Mouse (Mus musculus) ovary, postnatal 36 days (tissue): ENCODE data around the gene Myh7.
"Not testable (repeated sequence)": the region's sequence is repeated elsewhere in the genome, so short reads cannot be mapped to it uniquely, and the experiment has no call there.

Experiments used
- DNase-seq: peaks from one replicate; pipeline ENCODE4 v3.0.0; 2022; ENCODE audit warnings: low spot score, mixed read lengths

Gene Myh7

DNA sequence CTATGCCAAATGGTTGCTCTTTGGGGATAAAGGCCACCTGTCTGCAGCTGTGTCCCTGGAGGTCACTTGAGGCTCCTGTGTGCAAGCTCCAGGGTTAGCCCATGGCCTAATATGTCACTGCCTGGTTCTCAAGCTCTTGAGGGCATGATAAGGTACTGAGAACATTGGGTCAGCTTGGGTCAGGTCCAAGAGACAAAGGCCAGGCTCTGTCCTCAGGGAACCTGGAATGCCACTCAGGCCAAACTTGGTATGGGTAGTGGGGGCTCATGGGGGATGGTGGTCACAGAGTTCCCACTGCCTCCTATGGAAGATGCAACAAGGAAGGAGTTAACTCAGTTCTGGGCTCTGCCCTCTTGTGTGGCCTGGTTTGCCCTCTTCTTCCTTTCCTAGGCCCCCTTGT lies 26.1 kb downstream of the Myh7 start:
- DNase-seq: no peak

- DNase-seq: no peak
Measured at GRCm38 (mm10) chr14:54967874-54968273, 26.6 kb downstream of the Myh7 start.

- no peak for DNase-seq
Measured at GRCm38 (mm10) chr14:54966320-54966977, 28.0 kb downstream of the Myh7 start, which contains the start of gene Myh6. Myh6 (minus strand) TSS chr14:54966927.

- DNase-seq: no peak
Measured at GRCm38 (mm10) chr14:54965631-54966030, 28.8 kb downstream of the Myh7 start.

DNA sequence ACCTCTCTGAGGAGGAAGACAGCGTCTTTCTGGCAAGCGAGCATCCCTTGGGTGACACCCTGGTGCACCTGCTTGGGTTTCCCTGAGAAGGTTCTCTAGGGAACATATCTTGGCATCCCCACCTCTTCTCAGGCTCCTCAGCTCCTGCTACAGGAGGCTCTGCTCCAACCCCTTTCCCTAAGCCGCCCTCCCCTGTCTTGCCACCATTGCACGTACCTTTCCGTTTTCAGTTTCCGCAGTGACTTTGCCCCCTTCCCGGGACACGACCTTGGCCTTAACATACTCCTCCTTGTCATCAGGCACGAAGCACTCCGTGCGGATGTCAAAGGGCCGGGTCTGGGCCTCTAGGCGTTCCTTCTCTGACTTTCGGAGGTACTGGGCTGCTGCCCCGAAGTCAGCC lies 29.4 kb downstream of the Myh7 start:
- no peak for DNase-seq

GRCm38 (mm10) chr14:54963727-54964126 lies 30.7 kb downstream of the Myh7 start:
- DNase-seq: no peak

DNA sequence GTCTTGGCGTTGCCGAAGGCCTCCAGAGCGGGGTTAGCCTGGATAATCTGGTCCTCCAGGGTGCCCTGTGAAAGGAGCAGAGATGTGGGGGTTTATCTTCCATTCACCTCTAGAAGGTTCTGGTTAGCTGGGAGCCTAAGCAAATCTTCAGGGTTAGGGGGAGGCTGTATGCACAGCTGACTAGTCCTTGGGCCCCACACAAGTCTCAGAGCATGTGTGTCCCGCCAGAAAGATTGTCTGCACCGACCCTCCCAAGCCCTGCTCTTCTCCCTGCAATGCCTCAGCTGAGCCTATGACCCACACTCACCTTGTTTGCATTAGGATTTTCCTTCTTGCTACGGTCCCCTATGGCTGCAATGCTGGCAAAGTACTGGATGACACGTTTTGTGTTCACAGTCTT lies 31.7 kb downstream of the Myh7 start:
- DNase-seq: no peak

DNA sequence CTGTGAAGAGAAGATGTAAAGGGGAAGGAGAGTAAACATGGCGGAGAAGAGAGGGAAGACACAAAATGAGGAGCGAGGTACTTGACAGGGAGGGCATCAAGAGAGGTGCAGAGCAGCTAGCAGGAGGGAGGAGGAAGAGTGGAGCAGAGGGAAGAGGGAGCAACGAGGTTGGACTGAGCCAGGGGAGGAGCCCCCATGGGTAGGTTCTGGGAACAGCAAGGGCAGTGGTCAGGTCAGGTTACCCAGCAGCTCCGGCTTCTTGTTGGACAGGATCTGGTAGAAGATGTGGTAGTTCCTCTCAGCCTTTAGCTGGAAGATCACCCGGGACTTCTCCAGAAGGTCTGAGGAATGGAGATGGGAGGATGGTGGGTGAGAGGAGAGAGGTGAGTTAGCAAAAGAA lies 32.9 kb downstream of the Myh7 start:
- no peak for DNase-seq

DNA sequence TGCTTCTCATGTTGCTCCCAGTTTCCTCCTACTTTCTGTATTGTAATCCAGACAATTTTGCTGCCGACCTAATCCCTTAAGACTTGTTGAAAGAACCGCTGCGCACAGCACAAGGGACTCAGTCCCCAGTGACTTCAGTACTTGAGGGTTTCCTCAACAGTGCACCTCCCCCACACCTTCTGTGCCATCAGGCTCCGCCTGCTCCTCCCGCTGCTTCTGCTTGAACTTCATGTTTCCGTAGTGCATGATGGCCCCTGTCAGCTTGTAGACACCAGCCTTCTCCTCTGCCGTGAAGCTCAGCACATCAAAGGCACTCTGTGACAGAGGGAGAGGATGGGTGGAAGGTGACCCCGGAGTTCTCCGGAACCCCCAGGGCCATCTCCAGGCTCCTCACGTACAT lies 33.7 kb downstream of the Myh7 start:
- DNase-seq: no peak

DNA sequence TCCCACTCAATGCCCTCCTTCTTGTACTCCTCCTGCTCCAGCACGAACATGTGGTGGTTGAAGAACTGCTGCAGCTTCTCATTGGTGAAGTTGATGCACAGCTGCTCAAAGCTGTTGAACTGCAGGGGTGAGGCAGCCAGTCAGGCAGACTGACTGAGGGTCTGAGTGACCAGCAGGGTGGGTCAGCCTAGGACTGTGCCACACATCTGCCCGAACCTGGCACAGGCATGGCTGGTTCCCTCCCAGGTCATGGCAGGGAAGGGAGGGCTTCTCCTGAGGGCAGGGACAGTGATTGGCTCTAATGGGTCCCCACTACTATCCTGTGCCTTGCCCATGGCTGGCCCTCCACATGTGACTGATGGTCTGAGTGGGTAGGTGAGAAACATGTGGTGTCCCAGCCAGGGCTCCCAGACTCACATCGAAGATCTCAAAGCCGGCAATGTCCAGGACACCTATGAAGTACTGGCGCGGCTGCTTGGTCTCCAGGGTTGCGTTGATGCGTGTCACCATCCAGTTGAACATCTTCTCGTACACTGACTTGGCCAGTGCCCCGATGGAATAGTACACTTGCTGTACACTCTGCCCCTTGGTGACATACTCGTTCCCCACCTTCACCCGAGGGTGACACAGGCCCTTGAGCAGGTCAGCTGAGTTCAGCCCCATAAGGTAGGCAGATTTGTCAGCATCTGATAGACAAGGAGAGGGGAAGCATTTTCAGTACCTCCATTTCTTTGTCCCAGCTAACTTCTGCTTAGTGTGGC lies 34.4 kb downstream of the Myh7 start:
- DNase-seq: not testable (repeated sequence)

- no peak for DNase-seq
Measured at GRCm38 (mm10) chr14:54959197-54959596, 35.2 kb downstream of the Myh7 start.

- no peak for DNase-seq
Measured at GRCm38 (mm10) chr14:54958503-54958902, 35.9 kb downstream of the Myh7 start.

DNA sequence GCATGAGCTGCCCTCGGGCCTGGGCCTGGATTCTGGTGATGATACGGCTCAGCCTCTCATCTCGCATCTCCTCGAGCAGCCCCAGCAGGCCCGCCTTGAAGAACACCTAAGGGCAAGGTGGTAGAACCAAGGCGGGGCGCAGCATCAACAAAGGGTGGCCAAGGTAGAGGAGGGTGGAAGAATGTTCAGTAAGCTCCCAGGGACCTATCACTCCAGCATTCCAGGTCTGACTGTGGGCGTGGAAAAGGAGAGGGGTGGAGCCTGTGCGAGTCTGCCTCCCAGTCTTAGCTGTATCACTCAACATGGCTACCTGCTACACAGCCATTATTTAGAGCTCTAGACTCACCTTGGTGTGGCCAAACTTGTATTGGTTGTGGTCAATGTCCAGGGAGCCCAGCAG lies 37.9 kb downstream of the Myh7 start:
- no peak for DNase-seq

DNA sequence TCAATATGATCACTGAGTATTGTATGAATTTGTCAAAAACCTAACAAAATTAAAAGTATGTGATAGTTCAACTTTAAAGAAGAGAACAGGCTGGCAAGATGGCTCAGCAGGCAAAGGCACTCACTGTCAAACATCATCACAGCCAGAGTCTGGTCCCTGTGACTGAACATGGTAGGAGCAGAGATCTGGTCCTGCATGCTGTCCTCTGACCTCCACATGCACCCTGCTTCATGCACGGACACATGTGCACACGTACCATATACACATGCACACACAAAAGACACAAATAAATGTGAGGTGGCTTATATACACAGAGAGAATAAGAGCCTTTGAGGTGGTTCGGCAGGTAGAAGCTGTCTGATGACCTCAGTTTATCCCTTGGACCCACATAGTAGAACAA lies 38.9 kb downstream of the Myh7 start:
- DNase-seq: no peak

GRCm38 (mm10) chr14:54954474-54954873 lies 40.0 kb downstream of the Myh7 start:
- no peak for DNase-seq

GRCm38 (mm10) chr14:54953664-54954206 lies 40.7 kb downstream of the Myh7 start:
- no peak for DNase-seq

- DNase-seq: no peak
Measured at GRCm38 (mm10) chr14:54951587-54951986, 42.8 kb downstream of the Myh7 start.

GRCm38 (mm10) chr14:54950493-54950892 lies 43.9 kb downstream of the Myh7 start:
- no peak for DNase-seq

DNA sequence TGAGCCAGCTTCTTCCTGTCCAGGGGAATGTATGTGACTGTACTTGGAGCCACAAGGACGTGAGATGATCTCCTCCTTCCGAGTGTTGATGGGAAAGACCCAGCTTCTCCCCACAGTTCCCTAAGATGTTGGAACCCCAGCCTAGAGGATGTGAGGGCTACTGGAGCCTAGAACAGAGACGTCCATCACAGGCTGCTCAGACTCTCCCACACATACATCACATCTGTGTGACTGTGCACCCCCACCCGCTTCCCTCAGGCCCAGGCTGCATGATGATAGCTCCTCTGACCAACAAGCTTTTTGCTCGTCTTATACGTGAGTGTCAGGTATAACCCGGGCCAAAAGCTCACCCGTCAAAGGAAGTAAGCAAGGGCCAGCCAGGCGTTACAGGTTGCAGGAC lies 45.6 kb downstream of the Myh7 start:
- DNase-seq: no peak

GRCm38 (mm10) chr14:54947008-54947407 lies 47.4 kb downstream of the Myh7 start:
- not testable (repeated sequence) for DNase-seq

- no peak for DNase-seq
Measured at GRCm38 (mm10) chr14:54945975-54946704, 48.3 kb downstream of the Myh7 start.

DNA sequence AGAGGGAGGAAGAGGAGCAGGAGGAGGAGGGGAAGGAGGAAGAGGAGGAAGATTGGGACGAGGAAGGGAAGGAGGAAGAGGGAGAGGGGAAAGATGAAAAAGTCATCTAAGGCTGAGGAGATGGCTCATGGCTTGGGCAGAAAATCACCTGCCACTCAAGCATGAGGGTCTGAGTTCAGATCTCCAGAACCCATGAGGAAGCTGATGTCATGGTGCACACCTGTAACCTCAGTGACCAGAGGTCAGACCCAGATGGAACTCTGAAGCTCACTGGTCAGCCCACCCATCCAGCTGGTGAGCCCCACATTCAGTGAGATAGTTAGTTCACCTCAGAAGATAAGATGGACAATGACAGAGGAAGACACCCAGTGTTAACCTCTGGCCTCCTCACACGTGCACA lies 49.5 kb downstream of the Myh7 start:
- DNase-seq: no peak

- DNase-seq: no peak
Measured at GRCm38 (mm10) chr14:54943971-54944370, 50.5 kb downstream of the Myh7 start.
